Mouse (Mus musculus): ENCODE data around the gene Olfr1215. TPM values are rescaled to one million over a fixed set of nuclear protein-coding genes. Genes with fewer than 3 reads are reported as not detected.

Gene Olfr1215
- total and polyA plus RNA-seq, 2 experiments from 2014 or later, result not detected

- DNase-seq (ENCODE audit: low spot score), result no peak
- Histone ChIP-seq H3K27ac (ENCODE audit: low read depth, low read length) (no peak within 1 kb of the TSS), H3K27me3 (ENCODE audit: insufficient read depth, low read length) (no peaks in the 10 kb centered on the region), H3K4me1 (ENCODE audit: insufficient read depth, low read length) (no peaks in the 10 kb centered on the region), H3K4me3 (ENCODE audit: low read depth, low read length) (no peak within 1 kb of the TSS), H3K9ac (replicated peaks; ENCODE audit: low read length, poor library complexity, severe bottlenecking) (no peak within 1 kb of the TSS), H3K4me2 (ENCODE audit: low read depth, low read length, poor library complexity, severe bottlenecking) (no peak within 1 kb of the TSS), H3K36me3 (ENCODE audit: insufficient read depth, low read length) (no peaks in the 10 kb centered on the region), H3K9me3 (ENCODE audit: low read length) (no peaks in the 10 kb centered on the region)
- no peak for TF ChIP-seq CTCF (IDR thresholded peaks at IDR 0.05)
- no peak for ATAC-seq (ENCODE audit: low FRiP score)
These were observed 53.1 kb downstream of the Olfr1215 start, which contains the start of gene Olfr1212 for GRCm38 (mm10) chr2:88953669-88954068. Gene Olfr1212, plus strand, starts transcription at chr2:88953969.

Other genes starting within 250 kb of the Olfr1215 start
- gene Olfr1199, start 246.5 kb downstream of the Olfr1215 start, total RNA-seq (2014; rRNA removed), result not detected in 2 replicates
- not detected in 2 replicates for gene Olfr1199, start 246.5 kb downstream of the Olfr1215 start, polyA plus RNA-seq (2015; fragmentation: Nextera tagmentation; extraction: Ambion mirVana)
- not detected in 2 replicates for gene Olfr1200, start 236.5 kb downstream of the Olfr1215 start, total RNA-seq (2014; rRNA removed)
- not detected in 2 replicates for gene Olfr1200, start 236.5 kb downstream of the Olfr1215 start, polyA plus RNA-seq (2015; fragmentation: Nextera tagmentation; extraction: Ambion mirVana)
- not detected in 2 replicates for gene Olfr1201, start 213.9 kb downstream of the Olfr1215 start, total RNA-seq (2014; rRNA removed)
- gene Olfr1201, start 213.9 kb downstream of the Olfr1215 start, polyA plus RNA-seq (2015; fragmentation: Nextera tagmentation; extraction: Ambion mirVana), result not detected in 2 replicates
- gene Olfr1202, start 192.5 kb downstream of the Olfr1215 start, total RNA-seq (2014; rRNA removed), result not detected in 2 replicates
- gene Olfr1202, start 192.5 kb downstream of the Olfr1215 start, polyA plus RNA-seq (2015; fragmentation: Nextera tagmentation; extraction: Ambion mirVana), result 0.04 TPM in 1 of 2 replicates, not detected in the other
- gene Olfr1205, start 177.2 kb downstream of the Olfr1215 start, total RNA-seq (2014; rRNA removed), result not detected in 2 replicates
- not detected in 2 replicates for gene Olfr1205, start 177.2 kb downstream of the Olfr1215 start, polyA plus RNA-seq (2015; fragmentation: Nextera tagmentation; extraction: Ambion mirVana)
- gene Olfr1204, start 157.7 kb downstream of the Olfr1215 start, total RNA-seq (2014; rRNA removed), result not detected in 2 replicates
- not detected in 2 replicates for gene Olfr1204, start 157.7 kb downstream of the Olfr1215 start, polyA plus RNA-seq (2015; fragmentation: Nextera tagmentation; extraction: Ambion mirVana)
- not detected in 2 replicates for gene Olfr1206, start 143.7 kb downstream of the Olfr1215 start, total RNA-seq (2014; rRNA removed)
- gene Olfr1206, start 143.7 kb downstream of the Olfr1215 start, polyA plus RNA-seq (2015; fragmentation: Nextera tagmentation; extraction: Ambion mirVana), result not detected in 2 replicates
- gene Olfr1208, start 104.7 kb downstream of the Olfr1215 start, total RNA-seq (2014; rRNA removed), result not detected in 2 replicates
- not detected in 2 replicates for gene Olfr1208, start 104.7 kb downstream of the Olfr1215 start, polyA plus RNA-seq (2015; fragmentation: Nextera tagmentation; extraction: Ambion mirVana)
- gene Olfr1209, start 91.8 kb downstream of the Olfr1215 start, total RNA-seq (2014; rRNA removed), result not detected in 2 replicates
- not detected in 2 replicates for gene Olfr1209, start 91.8 kb downstream of the Olfr1215 start, polyA plus RNA-seq (2015; fragmentation: Nextera tagmentation; extraction: Ambion mirVana)
- not detected in 2 replicates for gene Olfr1211, start 68.9 kb downstream of the Olfr1215 start, total RNA-seq (2014; rRNA removed)
- gene Olfr1211, start 68.9 kb downstream of the Olfr1215 start, polyA plus RNA-seq (2015; fragmentation: Nextera tagmentation; extraction: Ambion mirVana), result not detected in 2 replicates
- not detected in 2 replicates for gene Olfr1212, start 53.0 kb downstream of the Olfr1215 start, total RNA-seq (2014; rRNA removed)
- not detected in 2 replicates for gene Olfr1212, start 53.0 kb downstream of the Olfr1215 start, polyA plus RNA-seq (2015; fragmentation: Nextera tagmentation; extraction: Ambion mirVana)
- not detected in 2 replicates for gene Gm13762, start 26.7 kb downstream of the Olfr1215 start, total RNA-seq (2014; rRNA removed)
- not detected in 2 replicates for gene Gm13762, start 26.7 kb downstream of the Olfr1215 start, polyA plus RNA-seq (2015; fragmentation: Nextera tagmentation; extraction: Ambion mirVana)
- not detected in 2 replicates for gene Olfr1214, start 14.3 kb downstream of the Olfr1215 start, total RNA-seq (2014; rRNA removed)
- gene Olfr1214, start 14.3 kb downstream of the Olfr1215 start, polyA plus RNA-seq (2015; fragmentation: Nextera tagmentation; extraction: Ambion mirVana), result not detected in 2 replicates
- gene Olfr1216, start 11.4 kb upstream of the Olfr1215 start, total RNA-seq (2014; rRNA removed), result not detected in 2 replicates
- not detected in 2 replicates for gene Olfr1216, start 11.4 kb upstream of the Olfr1215 start, polyA plus RNA-seq (2015; fragmentation: Nextera tagmentation; extraction: Ambion mirVana)
- not detected in 2 replicates for gene Olfr1217, start 25.1 kb upstream of the Olfr1215 start, total RNA-seq (2014; rRNA removed)
- gene Olfr1217, start 25.1 kb upstream of the Olfr1215 start, polyA plus RNA-seq (2015; fragmentation: Nextera tagmentation; extraction: Ambion mirVana), result not detected in 2 replicates
- not detected in 2 replicates for gene Olfr1218, start 54.2 kb upstream of the Olfr1215 start, total RNA-seq (2014; rRNA removed)
- gene Olfr1218, start 54.2 kb upstream of the Olfr1215 start, polyA plus RNA-seq (2015; fragmentation: Nextera tagmentation; extraction: Ambion mirVana), result not detected in 2 replicates
- not detected in 2 replicates for gene Olfr1219, start 76.5 kb upstream of the Olfr1215 start, total RNA-seq (2014; rRNA removed)
- not detected in 2 replicates for gene Olfr1219, start 76.5 kb upstream of the Olfr1215 start, polyA plus RNA-seq (2015; fragmentation: Nextera tagmentation; extraction: Ambion mirVana)
- not detected in 2 replicates for gene Olfr1220, start 99.9 kb upstream of the Olfr1215 start, total RNA-seq (2014; rRNA removed)
- not detected in 2 replicates for gene Olfr1220, start 99.9 kb upstream of the Olfr1215 start, polyA plus RNA-seq (2015; fragmentation: Nextera tagmentation; extraction: Ambion mirVana)
- gene Olfr1221, start 110.3 kb upstream of the Olfr1215 start, total RNA-seq (2014; rRNA removed), result not detected in 2 replicates
- gene Olfr1221, start 110.3 kb upstream of the Olfr1215 start, polyA plus RNA-seq (2015; fragmentation: Nextera tagmentation; extraction: Ambion mirVana), result not detected in 2 replicates
- gene Olfr1222, start 126.1 kb upstream of the Olfr1215 start, total RNA-seq (2014; rRNA removed), result not detected in 2 replicates
- not detected in 2 replicates for gene Olfr1222, start 126.1 kb upstream of the Olfr1215 start, polyA plus RNA-seq (2015; fragmentation: Nextera tagmentation; extraction: Ambion mirVana)
- not detected in 2 replicates for gene Olfr1223, start 144.6 kb upstream of the Olfr1215 start, total RNA-seq (2014; rRNA removed)
- not detected in 2 replicates for gene Olfr1223, start 144.6 kb upstream of the Olfr1215 start, polyA plus RNA-seq (2015; fragmentation: Nextera tagmentation; extraction: Ambion mirVana)
- gene Olfr1224-ps1, start 157.1 kb upstream of the Olfr1215 start, total RNA-seq (2014; rRNA removed), result not detected in 2 replicates
- gene Olfr1224-ps1, start 157.1 kb upstream of the Olfr1215 start, polyA plus RNA-seq (2015; fragmentation: Nextera tagmentation; extraction: Ambion mirVana), result not detected in 2 replicates
- gene Olfr1225, start 167.7 kb upstream of the Olfr1215 start, total RNA-seq (2014; rRNA removed), result not detected in 2 replicates
- gene Olfr1225, start 167.7 kb upstream of the Olfr1215 start, polyA plus RNA-seq (2015; fragmentation: Nextera tagmentation; extraction: Ambion mirVana), result not detected in 2 replicates
- gene Olfr1226, start 193.1 kb upstream of the Olfr1215 start, total RNA-seq (2014; rRNA removed), result not detected in 2 replicates
- gene Olfr1226, start 193.1 kb upstream of the Olfr1215 start, polyA plus RNA-seq (2015; fragmentation: Nextera tagmentation; extraction: Ambion mirVana), result not detected in 2 replicates
- gene Olfr1228, start 247.1 kb upstream of the Olfr1215 start, total RNA-seq (2014; rRNA removed), result not detected in 2 replicates
- not detected in 2 replicates for gene Olfr1228, start 247.1 kb upstream of the Olfr1215 start, polyA plus RNA-seq (2015; fragmentation: Nextera tagmentation; extraction: Ambion mirVana)